Mouse (Mus musculus): ENCODE measurements around the gene Rfx7.

DNA sequence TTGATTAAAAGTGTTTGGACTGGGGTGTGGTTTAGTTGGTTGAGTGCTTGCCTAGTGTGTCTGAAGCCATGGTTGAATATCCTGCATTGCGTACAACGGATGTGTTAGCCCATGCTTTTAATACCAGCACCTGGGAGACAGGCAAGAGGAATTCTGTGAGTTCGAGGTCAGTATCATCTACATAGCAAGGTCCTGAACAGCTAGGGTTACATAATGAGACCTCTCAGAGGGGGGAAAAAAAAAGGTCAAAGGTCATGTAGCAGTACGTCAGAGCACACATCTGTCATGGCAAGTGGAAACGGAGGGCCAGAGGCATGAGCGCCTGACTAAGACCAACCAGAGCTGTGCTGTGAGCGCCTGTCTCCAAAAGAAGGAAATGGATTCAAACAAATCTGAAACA, 133.5 kb downstream of the Rfx7 start:
- TF ChIP-seq CTCF (IDR thresholded peaks at IDR 0.05; ENCODE audit: low read depth, low read length) (no peak), TAL1 (conservative IDR thresholded peaks at IDR 0.05; ENCODE audit: low read depth, low read length) (no peak), GATA1 (IDR thresholded peaks at IDR 0.05; ENCODE audit: borderline replicate concordance, low read length) (no peak)

All from G1E (cell line).